Mouse (Mus musculus) hindbrain, embryonic 16.5 days (tissue): ENCODE data around the gene Srd5a3. TPM values are rescaled to one million over a fixed set of nuclear protein-coding genes. Genes with fewer than 3 reads are reported as not detected.
A peak's percentile ranks its signal among the peaks of the same experiment; 100 is the strongest.
"Not testable (repeated sequence)": the region's sequence is repeated elsewhere in the genome, so short reads cannot be mapped to it uniquely, and the experiment has no call there.

Experiments used
- ATAC-seq: fragments of 200-750 bp; cut with Nextera tagmentation; 2 replicates; pipeline ENCODE4 v1.8.0; 2017; ENCODE audit warnings: moderate TSS enrichment, moderate library complexity
- H3K27ac ChIP-seq: fragments of 300-500 bp; sonication (generic); 2 replicates; pipeline ENCODE4 v1.5.1; 2014; ENCODE audit warnings: low read depth, mild to moderate bottlenecking, control low read depth, low read length, moderate library complexity
- H3K27me3 ChIP-seq: fragments of 300-500 bp; sonication (generic); replicated peaks from 2 replicates; pipeline ENCODE4 v1.6.1; 2014; ENCODE audit warnings: low read length; ENCODE audit not compliant: control insufficient read depth, insufficient read depth
- H3K36me3 ChIP-seq: fragments of 300-500 bp; sonication (generic); 2 replicates; pipeline ENCODE4 v1.6.1; 2014; ENCODE audit warnings: mild to moderate bottlenecking, low read length, moderate library complexity, mixed read lengths; ENCODE audit not compliant: control insufficient read depth, insufficient read depth
- H3K4me1 ChIP-seq: fragments of 300-500 bp; sonication (generic); 2 replicates; pipeline ENCODE4 v1.6.1; 2014; ENCODE audit warnings: low read depth, low read length; ENCODE audit not compliant: control insufficient read depth, insufficient read depth
- H3K4me2 ChIP-seq: fragments of 300-500 bp; sonication (generic); 2 replicates; pipeline ENCODE4 v1.6.1; 2014; ENCODE audit warnings: mild to moderate bottlenecking, low read length, control low read depth, moderate library complexity
- H3K4me3 ChIP-seq: fragments of 300-500 bp; sonication (generic); 2 replicates; pipeline ENCODE4 v1.5.1; 2014; ENCODE audit warnings: mild to moderate bottlenecking, low read length, control low read depth, moderate library complexity
- H3K9ac ChIP-seq: fragments of 300-500 bp; sonication (generic); 2 replicates; pipeline ENCODE4 v1.6.1; 2014; ENCODE audit warnings: low read depth, mild to moderate bottlenecking, control low read depth, low read length, moderate library complexity
- H3K9me3 ChIP-seq: fragments of 300-500 bp; sonication (generic); 2 replicates; pipeline ENCODE4 v1.6.1; 2014; ENCODE audit warnings: mild to moderate bottlenecking, low read length, moderate library complexity; ENCODE audit not compliant: control insufficient read depth
- whole genome bisulfite sequencing: fragments of 180-500 bp; shearing (Covaris S2); extraction: QIAGEN DNeasy Blood & Tissue Kit; methylation state at CpG from one replicate; pipeline ENCODE4 v1.1.7; 2014; 5-methylcytosine and 5-hydroxymethylcytosine counted together
- polyA plus RNA-seq: library from polyadenylated mRNA; unstranded; fragments of >200 nt; fragmentation: Nextera tagmentation; extraction: Ambion mirVana; gene quantifications from 2 replicates; pipeline ENCODE4 v1.2.1, GENCODE M21; 2015

The Srd5a3 gene
- 20.4 and 22.9 TPM in 2 replicates for polyA plus RNA-seq

DNA sequence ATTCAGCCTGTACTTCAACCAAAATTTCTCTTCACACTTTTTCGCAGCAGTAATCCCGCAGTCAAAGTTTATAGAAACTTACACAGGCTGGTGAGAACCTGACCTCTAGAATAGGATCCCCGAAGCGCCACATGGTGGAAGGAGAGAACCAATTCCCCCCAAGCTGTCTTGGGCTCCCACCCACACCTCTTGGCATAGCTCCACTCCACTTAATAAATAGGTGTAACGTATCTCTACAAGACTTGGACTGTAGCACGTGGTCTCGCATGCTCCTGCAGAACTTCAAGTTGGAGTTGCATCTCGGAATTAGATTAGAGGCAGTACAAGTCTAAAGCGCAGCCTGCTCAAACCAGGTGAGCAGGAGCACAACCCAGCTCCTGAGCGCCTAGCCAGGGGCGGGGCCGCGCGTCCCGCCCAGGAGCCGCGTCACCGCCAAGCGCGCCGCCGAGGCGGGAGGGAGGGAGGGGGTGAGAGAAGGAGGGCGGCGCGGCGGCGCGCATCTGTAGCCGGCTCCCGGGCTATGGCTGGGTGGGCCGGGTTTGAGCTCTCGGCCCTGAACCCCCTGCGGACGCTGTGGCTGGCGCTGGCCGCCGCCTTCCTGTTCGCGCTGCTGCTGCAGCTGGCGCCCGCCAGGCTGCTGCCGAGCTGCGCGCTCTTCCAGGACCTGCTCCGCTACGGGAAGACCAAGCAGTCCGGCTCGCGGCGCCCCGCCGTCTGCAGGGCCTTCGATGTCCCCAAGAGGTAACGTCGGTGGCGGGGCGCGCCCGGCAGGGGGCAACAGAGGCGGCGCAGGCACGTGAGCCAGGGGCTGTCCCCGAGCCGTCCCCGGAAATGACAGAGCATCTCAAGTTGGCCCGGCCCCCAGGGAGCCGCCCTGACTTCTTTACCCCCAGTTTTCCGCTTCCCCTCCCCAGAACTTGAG, at the start of gene Srd5a3:
TSS of gene Srd5a3 (plus strand) at position 464 of the 922 bp plus-strand sequence.
- WGBS: under 1% methylated on average over 54 of the region's 69 CpGs

DNA sequence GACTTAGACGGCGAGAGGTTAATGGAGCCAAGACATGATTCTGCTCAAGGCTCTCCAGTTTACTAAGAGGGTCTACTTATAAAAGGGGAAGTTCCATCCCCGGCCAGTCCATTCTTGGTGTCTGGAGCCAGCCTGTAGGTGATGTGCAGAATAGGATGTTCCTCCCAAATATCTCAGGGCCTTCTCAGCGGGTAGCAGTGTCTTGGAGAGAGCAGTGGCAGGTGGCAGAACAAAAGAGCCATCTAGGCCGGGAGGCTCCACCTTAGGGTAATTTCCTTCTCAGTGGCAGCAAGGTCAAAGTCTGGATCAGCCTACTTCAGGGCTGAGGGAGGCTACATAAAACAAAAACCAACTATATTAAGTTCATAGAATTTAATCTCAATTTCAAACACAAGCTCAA, 36.3 kb upstream of the Srd5a3 start:
- not testable (repeated sequence) for H3K27me3 ChIP-seq, H3K4me1 ChIP-seq, H3K4me3 ChIP-seq, H3K9me3 ChIP-seq, H3K36me3 ChIP-seq, ATAC-seq, H3K27ac ChIP-seq, H3K9ac ChIP-seq, H3K4me2 ChIP-seq
- 82% methylated on average over 5 of the region's 5 CpGs for WGBS

More for the DNA sequence above, at the start of gene Srd5a3:
- H3K27ac ChIP-seq: peak within 1 kb of the TSS; percentile 82
- no peaks in the 10 kb centered on the region for H3K9me3 ChIP-seq
- H3K4me1 ChIP-seq: peaks cover 2% of the 10 kb centered on the region
- H3K27me3 ChIP-seq: no peaks in the 10 kb centered on the region
- peak within 1 kb of the TSS; percentile 91 for H3K4me2 ChIP-seq
- H3K36me3 ChIP-seq: no peaks in the 10 kb centered on the region
- H3K4me3 ChIP-seq: peak within 1 kb of the TSS; percentile 51
- H3K9ac ChIP-seq: peak within 1 kb of the TSS; percentile 72
- ATAC-seq: peak; percentile 97

DNA sequence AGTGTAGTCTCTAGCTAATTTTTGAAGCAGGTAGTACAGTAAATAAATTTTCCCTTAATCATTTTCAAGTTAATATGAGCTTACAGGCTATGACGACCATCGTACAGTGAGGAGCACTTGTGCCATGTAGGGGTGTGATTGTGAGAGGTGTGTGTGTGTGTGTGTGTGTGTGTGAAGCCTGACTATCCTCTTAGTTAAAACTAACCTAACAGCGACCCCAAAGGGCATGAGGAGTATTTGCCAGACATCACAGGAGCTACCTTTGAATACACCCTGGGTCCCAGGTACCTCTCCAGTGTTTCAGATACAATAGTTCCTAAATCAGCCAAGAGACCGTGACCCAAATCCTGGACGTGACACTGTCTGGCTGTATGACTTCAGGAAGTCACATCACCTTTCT, 32.8 kb upstream of the Srd5a3 start:
- WGBS: 75% methylated on average over 5 of the region's 5 CpGs
- Histone ChIP-seq H3K9ac (no peak overlapping the region), H3K27me3 (no peaks in the 10 kb centered on the region), H3K4me3 (no peak overlapping the region), H3K36me3 (no peaks in the 10 kb centered on the region), H3K4me1 (no peaks in the 10 kb centered on the region), H3K9me3 (no peaks in the 10 kb centered on the region), H3K4me2 (no peak overlapping the region), H3K27ac (no peak overlapping the region)
- no peak for ATAC-seq

DNA sequence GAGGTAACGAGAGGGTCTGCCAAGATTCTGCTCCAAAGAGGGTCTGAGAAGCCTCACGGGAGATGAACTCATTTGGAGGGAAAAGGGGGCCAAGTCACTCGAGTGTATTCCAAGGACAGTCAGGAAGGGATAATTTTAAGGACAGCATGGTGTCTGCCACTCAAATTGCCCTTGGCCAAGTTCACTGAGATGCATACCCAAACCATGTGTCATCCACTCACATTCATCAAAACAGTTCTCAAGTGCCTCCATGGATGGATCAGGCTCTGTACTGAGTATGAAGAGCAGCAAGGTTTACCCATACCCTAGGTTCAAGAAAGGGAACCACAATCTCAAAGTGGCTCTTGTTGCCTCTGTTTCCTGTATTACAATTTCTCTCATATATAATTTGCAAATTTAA, 31.6 kb upstream of the Srd5a3 start:
- Histone ChIP-seq H3K27me3 (no peaks in the 10 kb centered on the region), H3K9ac (no peak overlapping the region), H3K4me1 (no peaks in the 10 kb centered on the region), H3K4me3 (no peak overlapping the region), H3K9me3 (no peaks in the 10 kb centered on the region), H3K27ac (no peak overlapping the region), H3K4me2 (no peak overlapping the region), H3K36me3 (no peaks in the 10 kb centered on the region)
- no peak for ATAC-seq
- WGBS: 81% methylated on average over 3 of the region's 3 CpGs

DNA sequence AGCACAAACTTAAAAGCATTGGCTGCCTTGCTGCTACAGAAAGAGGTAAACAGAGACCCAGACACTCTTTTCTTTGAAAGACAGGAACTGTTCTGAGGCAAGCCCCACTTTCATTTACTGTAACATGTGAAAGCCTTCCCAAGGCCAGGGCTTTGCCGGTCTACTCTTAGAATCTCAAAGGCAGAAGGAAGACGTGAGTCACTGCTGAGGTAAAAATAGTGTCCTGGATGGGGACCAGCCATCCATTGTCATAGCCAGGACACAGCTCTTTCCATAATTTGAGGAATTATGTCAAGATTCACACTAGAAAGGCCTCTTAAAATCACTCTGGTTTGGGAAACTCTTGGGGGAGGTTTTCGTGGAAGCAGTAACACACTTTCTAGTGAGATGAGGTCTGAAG, 28.9 kb upstream of the Srd5a3 start:
- Histone ChIP-seq H3K4me1 (no peaks in the 10 kb centered on the region), H3K4me2 (no peak overlapping the region), H3K27ac (no peak overlapping the region), H3K9ac (no peak overlapping the region), H3K9me3 (no peaks in the 10 kb centered on the region), H3K36me3 (no peaks in the 10 kb centered on the region), H3K27me3 (no peaks in the 10 kb centered on the region), H3K4me3 (no peak overlapping the region)
- 96% methylated on average over 3 of the region's 3 CpGs for WGBS
- ATAC-seq: no peak

DNA sequence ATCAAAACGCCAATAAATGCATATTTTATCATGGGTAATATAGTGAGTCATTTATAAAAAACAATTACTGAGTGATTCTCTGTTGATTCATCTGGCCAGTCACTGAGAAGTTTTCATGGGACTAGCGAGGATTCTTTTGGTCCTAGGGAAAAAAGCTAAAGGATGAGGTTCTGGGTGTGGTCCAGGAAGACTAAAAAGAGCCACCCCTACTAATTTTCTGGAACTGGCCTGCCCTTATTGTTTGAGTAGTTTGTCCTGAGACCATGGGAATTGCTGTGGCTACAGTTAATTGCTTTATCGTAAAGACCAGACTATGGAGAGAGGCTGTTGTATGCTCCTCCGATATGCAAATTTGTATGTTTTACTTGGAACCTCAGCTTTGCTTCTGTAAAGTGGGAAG, 28.1 kb upstream of the Srd5a3 start:
- Histone ChIP-seq H3K27me3 (no peaks in the 10 kb centered on the region), H3K9ac (no peak overlapping the region), H3K36me3 (no peaks in the 10 kb centered on the region), H3K9me3 (no peaks in the 10 kb centered on the region), H3K27ac (no peak overlapping the region), H3K4me2 (no peak overlapping the region), H3K4me3 (no peak overlapping the region), H3K4me1 (no peaks in the 10 kb centered on the region)
- ATAC-seq: no peak
- 84% methylated on average over 4 of the region's 4 CpGs for WGBS

DNA sequence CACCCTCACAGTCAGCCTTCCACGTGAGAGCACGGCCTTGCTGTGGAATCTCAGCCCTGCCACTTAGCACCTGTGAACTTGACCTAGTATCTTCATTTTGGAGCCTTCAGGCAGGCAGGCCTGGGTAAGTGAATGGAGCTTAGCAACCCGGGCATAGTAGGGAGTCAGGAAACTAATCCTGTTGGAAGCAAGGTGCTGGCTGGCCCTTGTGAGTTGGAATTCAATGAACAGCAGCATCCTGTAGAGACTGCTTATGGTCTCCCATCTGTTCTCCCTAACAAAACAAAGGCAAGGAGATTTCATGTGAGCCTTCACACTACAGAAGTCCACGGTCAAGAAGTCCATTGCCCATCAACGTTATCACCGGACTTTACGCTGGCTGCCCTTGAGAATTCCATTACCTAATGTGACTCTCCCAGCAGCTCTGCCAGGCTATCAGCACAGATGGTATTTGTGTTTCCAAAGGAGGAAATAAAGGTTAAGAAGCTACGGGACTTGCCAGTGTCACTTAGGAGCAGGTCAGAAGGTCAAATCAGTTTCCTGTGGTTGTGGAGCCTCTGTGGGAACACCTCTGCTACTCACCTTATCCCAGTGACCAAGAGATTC, 24.5 kb upstream of the Srd5a3 start:
- Histone ChIP-seq H3K36me3 (no peaks in the 10 kb centered on the region), H3K4me1 (no peaks in the 10 kb centered on the region), H3K4me2 (no peak overlapping the region), H3K27me3 (no peaks in the 10 kb centered on the region), H3K9me3 (no peaks in the 10 kb centered on the region), H3K4me3 (no peak overlapping the region), H3K9ac (no peak overlapping the region), H3K27ac (no peak overlapping the region)
- ATAC-seq: no peak
- 81% methylated on average over 8 of the region's 8 CpGs for WGBS

DNA sequence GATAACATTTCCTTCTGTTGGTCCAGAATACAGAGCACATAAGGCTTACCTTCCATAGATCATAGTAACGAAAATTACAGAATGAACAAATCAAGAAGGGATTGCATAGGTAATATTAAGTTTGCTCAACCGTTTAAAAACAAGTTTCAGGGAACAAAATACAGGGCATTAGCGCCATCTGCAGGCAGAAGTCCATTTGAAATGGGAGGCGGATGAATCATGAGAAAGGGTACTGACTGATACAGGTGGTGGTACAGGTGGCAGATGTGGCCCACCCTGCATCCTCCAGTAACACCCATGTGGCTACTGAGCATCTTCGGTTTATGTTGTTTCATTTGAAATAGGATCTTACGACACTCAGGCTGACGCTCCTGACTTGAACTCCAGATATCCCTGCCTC, 21.6 kb upstream of the Srd5a3 start:
- no peak overlapping the region for H3K4me2 ChIP-seq
- no peak overlapping the region for H3K4me3 ChIP-seq
- H3K9me3 ChIP-seq: peaks cover 2% of the 10 kb centered on the region
- H3K4me1 ChIP-seq: no peaks in the 10 kb centered on the region
- no peaks in the 10 kb centered on the region for H3K36me3 ChIP-seq
- H3K27ac ChIP-seq: no peak overlapping the region
- H3K27me3 ChIP-seq: no peaks in the 10 kb centered on the region
- H3K9ac ChIP-seq: no peak overlapping the region
- 32% methylated on average over 7 of the region's 7 CpGs for WGBS
- ATAC-seq: no peak

DNA sequence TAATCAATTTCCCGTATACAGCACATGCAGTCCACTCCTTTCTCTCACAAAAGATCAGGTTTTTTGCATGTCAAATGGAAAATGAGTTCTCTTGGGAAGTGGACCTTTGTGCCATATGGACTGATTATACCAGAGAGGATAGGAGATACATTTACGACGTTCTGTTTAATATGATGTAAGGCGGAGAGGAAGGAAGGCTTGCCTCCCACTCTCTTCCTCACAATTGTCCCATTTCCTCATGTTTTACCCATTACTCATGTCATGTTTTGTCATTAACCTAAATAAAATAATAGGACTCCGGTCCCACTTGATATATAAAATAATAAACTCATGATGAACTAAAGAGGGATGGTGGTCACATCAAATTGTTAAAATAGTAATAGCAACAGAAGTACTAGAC, 19.4 kb upstream of the Srd5a3 start:
- Histone ChIP-seq H3K27ac (no peak overlapping the region), H3K4me2 (no peak overlapping the region), H3K9ac (no peak overlapping the region), H3K9me3 (peaks cover 5% of the 10 kb centered on the region), H3K4me3 (no peak overlapping the region), H3K36me3 (no peaks in the 10 kb centered on the region), H3K4me1 (no peaks in the 10 kb centered on the region), H3K27me3 (no peaks in the 10 kb centered on the region)
- 85% methylated on average over 5 of the region's 5 CpGs for WGBS
- ATAC-seq: no peak
